Mouse (Mus musculus): ENCODE measurements around the gene Vav2. TPM values are rescaled to one million over a fixed set of nuclear protein-coding genes. Genes with fewer than 3 reads are reported as not detected.

The Vav2 gene
- total and polyA plus RNA-seq, 3 experiments = 3.5 to 7.2 (median 6.9) TPM

DNA sequence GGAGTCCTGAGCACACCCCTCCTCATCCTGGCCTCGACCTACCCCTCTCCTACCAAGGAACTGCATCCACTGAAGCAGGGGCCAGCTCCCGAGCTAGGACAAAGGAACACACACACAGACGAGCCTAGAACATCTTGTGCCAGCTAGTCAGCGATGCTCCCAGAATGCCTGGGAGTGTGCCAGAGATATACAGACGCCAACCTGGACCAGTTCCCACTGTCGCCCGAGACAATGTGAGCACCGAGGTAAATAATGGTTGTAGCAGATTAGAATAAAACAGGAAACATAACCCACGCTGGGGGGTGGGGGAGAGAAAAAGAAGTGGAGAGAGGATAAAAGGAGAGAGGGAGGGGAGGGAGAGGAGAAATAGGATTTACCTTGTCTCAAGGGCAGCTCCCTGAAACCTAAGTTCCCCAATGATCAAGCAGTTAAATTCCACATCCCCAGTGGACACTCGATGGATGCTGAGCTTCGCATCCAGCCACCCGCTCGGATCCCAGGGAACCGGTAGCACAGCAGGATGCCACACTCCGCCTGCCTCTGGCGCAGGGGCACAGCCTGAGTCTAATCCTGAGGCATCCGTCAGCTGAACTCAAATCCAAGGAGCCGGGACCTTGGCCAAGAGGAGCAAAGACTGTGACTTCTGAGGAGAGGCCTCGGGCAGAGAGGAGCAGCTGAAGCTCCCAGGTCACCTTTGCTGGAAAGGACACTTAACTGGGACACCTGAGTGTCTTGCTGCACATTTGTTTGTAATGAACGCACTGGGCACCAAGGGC, 5.4 kb downstream of the Vav2 start:
- DNase-seq (ENCODE audit: low spot score) = no peak
- no peaks in the 10 kb centered on the region for H3K9me3 ChIP-seq (replicated peaks)
- ATAC-seq (ENCODE audit: extremely low read depth, insufficient number of reproducible peaks, low FRiP score, poor library complexity, severe bottlenecking) = no peak
- H3K4me3 ChIP-seq (ENCODE audit: low read depth, low read length) = no peak overlapping the region
- H3K36me3 ChIP-seq (replicated peaks) = no peaks in the 10 kb centered on the region
- H3K27me3 ChIP-seq (ENCODE audit: insufficient read depth, low read length) = peaks cover 52% of the 10 kb centered on the region
- peaks cover 23% of the 10 kb centered on the region for H3K4me1 ChIP-seq (ENCODE audit: insufficient read depth, low read depth, low read length)
- TF ChIP-seq GATA1 (IDR thresholded peaks at IDR 0.05; ENCODE audit: borderline replicate concordance, low read length) = no peak
- no peak for TF ChIP-seq TAL1 (conservative IDR thresholded peaks at IDR 0.05; ENCODE audit: low read depth, low read length)
- TF ChIP-seq GATA2 (IDR thresholded peaks at IDR 0.05; ENCODE audit: borderline replicate concordance, low read depth, low read length) = no peak
- no peak for TF ChIP-seq POLR2AphosphoS5 (IDR thresholded peaks at IDR 0.05; ENCODE audit: insufficient replicate concordance, low read depth, low read length)
- no peak for TF ChIP-seq CTCF (IDR thresholded peaks at IDR 0.05; ENCODE audit: low read depth, low read length)

DNA sequence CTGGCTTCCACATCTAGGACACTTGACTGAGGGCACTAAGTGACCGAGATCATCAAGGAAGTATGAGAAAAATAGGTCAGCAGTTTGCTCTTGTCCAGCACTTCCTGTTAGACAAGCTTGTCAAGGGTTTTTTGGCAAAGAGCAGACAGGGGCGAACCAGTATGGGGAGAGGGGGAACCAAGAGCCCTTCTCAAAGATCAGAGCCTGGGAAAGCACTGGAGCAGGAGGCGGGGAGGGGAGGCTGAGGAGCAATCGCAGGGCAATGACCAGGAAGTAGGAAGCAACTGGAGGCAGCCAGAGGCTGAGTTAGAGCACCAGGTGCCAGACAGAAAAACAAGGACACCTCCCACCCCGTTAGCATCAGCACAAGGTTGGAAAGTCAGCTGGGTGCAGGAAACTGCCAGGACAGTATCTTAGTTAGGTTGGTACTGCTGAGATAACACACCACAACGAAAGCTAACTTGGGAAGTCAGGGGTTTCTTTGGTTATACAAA, 8.2 kb downstream of the Vav2 start:
- H3K36me3 ChIP-seq (replicated peaks) = no peaks in the 10 kb centered on the region
- H3K4me1 ChIP-seq (ENCODE audit: insufficient read depth, low read depth, low read length) = peaks cover 11% of the 10 kb centered on the region
- DNase-seq (ENCODE audit: low spot score) (no peak), ATAC-seq (ENCODE audit: extremely low read depth, insufficient number of reproducible peaks, low FRiP score, poor library complexity, severe bottlenecking) (no peak)
- peaks cover 34% of the 10 kb centered on the region for H3K27me3 ChIP-seq (ENCODE audit: insufficient read depth, low read length)
- H3K4me3 ChIP-seq (ENCODE audit: low read depth, low read length) = no peak overlapping the region
- H3K9me3 ChIP-seq (replicated peaks) = no peaks in the 10 kb centered on the region
- no peak for TF ChIP-seq GATA2 (IDR thresholded peaks at IDR 0.05; ENCODE audit: borderline replicate concordance, low read depth, low read length)
- no peak for TF ChIP-seq TAL1 (conservative IDR thresholded peaks at IDR 0.05; ENCODE audit: low read depth, low read length)
- TF ChIP-seq POLR2AphosphoS5 (IDR thresholded peaks at IDR 0.05; ENCODE audit: insufficient replicate concordance, low read depth, low read length) = no peak
- TF ChIP-seq CTCF (IDR thresholded peaks at IDR 0.05; ENCODE audit: low read depth, low read length) = no peak
- no peak for TF ChIP-seq GATA1 (IDR thresholded peaks at IDR 0.05; ENCODE audit: borderline replicate concordance, low read length)

DNA sequence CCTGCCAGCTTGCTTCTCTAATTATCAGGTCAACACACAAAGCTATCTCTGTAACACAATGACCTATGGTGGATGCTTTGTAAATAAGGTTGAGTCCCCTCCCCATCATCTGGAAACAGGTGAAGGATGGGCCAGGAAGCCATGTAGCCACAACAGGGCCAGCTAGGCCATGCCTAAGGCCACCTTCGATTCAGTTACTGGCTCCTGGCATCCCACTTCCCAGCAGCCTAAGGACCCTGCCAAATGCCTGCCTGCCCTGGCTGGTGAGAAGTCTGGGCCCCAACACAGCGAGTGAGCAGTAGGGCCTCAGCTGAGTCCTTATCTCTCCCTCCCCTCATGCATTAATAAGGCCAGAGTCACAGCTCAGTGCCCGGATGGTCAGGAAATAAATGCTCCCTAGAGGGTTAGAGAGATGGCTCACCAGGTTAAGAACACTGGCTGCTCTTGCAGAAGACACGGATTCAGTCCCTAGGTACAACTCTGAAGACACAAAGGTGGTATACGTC, 9.1 kb downstream of the Vav2 start:
- TF ChIP-seq POLR2AphosphoS5 (IDR thresholded peaks at IDR 0.05; ENCODE audit: insufficient replicate concordance, low read depth, low read length) (no peak), TAL1 (conservative IDR thresholded peaks at IDR 0.05; ENCODE audit: low read depth, low read length) (no peak)
- DNase-seq (ENCODE audit: low spot score) = no peak
- Histone ChIP-seq H3K9me3 (replicated peaks) (no peaks in the 10 kb centered on the region), H3K4me3 (ENCODE audit: low read depth, low read length) (no peak overlapping the region), H3K4me1 (ENCODE audit: insufficient read depth, low read depth, low read length) (peaks cover 11% of the 10 kb centered on the region), H3K36me3 (replicated peaks) (no peaks in the 10 kb centered on the region), H3K27me3 (ENCODE audit: insufficient read depth, low read length) (peaks cover 34% of the 10 kb centered on the region)
- ATAC-seq (ENCODE audit: extremely low read depth, insufficient number of reproducible peaks, low FRiP score, poor library complexity, severe bottlenecking) = no peak; the same call in 1 of the 2 replicates

DNA sequence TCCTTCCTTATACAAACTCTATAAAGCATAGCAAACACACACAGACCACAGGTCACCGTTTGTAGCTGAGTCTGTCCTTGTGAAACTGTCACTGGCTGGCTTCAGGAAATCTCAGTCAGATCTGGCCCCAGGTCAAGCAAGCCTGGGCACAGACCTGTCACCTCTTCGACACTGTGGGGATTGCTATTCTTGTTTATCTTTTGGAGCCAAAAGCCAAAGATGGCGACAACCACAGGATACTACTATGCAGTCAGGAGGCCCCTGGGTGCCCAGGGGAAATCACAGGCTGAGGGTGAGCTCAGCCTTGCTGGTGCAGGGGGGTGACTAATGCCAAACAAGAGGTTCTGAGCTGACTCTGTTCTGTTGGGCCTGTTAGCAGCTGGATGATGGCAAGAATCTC, 10.4 kb downstream of the Vav2 start:
- H3K9me3 ChIP-seq (replicated peaks) = no peaks in the 10 kb centered on the region
- ATAC-seq (ENCODE audit: extremely low read depth, insufficient number of reproducible peaks, low FRiP score, poor library complexity, severe bottlenecking) (no peak), DNase-seq (ENCODE audit: low spot score) (no peak)
- H3K4me1 ChIP-seq (ENCODE audit: insufficient read depth, low read depth, low read length) = peaks cover 23% of the 10 kb centered on the region
- no peak overlapping the region for H3K4me3 ChIP-seq (ENCODE audit: low read depth, low read length)
- peaks cover 29% of the 10 kb centered on the region for H3K27me3 ChIP-seq (ENCODE audit: insufficient read depth, low read length)
- H3K36me3 ChIP-seq (replicated peaks) = no peaks in the 10 kb centered on the region
- TF ChIP-seq GATA1 (IDR thresholded peaks at IDR 0.05; ENCODE audit: borderline replicate concordance, low read length) = no peak
- no peak for TF ChIP-seq CTCF (IDR thresholded peaks at IDR 0.05; ENCODE audit: low read depth, low read length)
- TF ChIP-seq TAL1 (conservative IDR thresholded peaks at IDR 0.05; ENCODE audit: low read depth, low read length) = no peak
- TF ChIP-seq GATA2 (IDR thresholded peaks at IDR 0.05; ENCODE audit: borderline replicate concordance, low read depth, low read length) = no peak
- no peak for TF ChIP-seq POLR2AphosphoS5 (IDR thresholded peaks at IDR 0.05; ENCODE audit: insufficient replicate concordance, low read depth, low read length)

DNA sequence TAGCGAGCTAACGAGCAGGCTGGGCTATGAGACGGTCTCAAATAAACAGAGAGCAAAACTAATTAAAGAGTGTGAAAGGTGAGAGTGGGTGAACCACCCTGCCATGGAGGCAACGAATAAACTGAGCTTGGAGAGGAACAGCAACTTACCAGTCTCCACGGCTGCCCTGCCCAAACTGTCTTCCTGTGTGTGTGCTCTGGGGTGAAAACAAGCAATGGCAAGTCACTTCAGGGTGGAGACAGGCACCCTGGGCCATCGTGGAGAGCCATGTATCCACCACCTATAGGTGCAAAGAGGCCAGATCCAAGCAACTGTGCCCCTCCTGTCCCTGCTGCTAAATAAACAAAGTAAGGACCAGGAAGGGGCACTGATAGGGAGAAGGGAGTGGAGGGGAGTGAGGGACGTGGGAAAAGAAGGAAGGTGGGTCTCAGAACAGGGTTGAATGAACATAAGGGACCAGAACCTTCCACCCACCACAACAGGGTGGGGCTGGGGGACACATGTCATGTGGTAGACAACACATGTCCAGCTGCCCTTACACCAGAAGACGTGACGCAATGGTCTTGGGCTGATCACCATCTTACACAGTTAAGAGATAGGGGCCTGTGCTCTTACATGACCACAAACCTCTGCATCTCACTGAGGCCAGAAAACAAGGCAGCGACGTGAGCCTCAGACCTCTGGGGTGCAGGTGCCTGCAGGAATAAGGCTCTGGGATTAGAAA, 11.6 kb downstream of the Vav2 start:
- Histone ChIP-seq H3K27me3 (ENCODE audit: insufficient read depth, low read length) (peaks cover 23% of the 10 kb centered on the region), H3K4me1 (ENCODE audit: insufficient read depth, low read depth, low read length) (peaks cover 29% of the 10 kb centered on the region), H3K9me3 (replicated peaks) (no peaks in the 10 kb centered on the region), H3K4me3 (ENCODE audit: low read depth, low read length) (no peak overlapping the region), H3K36me3 (replicated peaks) (no peaks in the 10 kb centered on the region)
- no peak for ATAC-seq (ENCODE audit: extremely low read depth, insufficient number of reproducible peaks, low FRiP score, poor library complexity, severe bottlenecking)
- DNase-seq (ENCODE audit: low spot score) = no peak
- TF ChIP-seq GATA1 (IDR thresholded peaks at IDR 0.05; ENCODE audit: borderline replicate concordance, low read length) (no peak), GATA2 (IDR thresholded peaks at IDR 0.05; ENCODE audit: borderline replicate concordance, low read depth, low read length) (no peak), POLR2AphosphoS5 (IDR thresholded peaks at IDR 0.05; ENCODE audit: insufficient replicate concordance, low read depth, low read length) (no peak), TAL1 (conservative IDR thresholded peaks at IDR 0.05; ENCODE audit: low read depth, low read length) (no peak), CTCF (IDR thresholded peaks at IDR 0.05; ENCODE audit: low read depth, low read length) (no peak)
